Mouse (Mus musculus) stomach, postnatal 0 days (tissue): ENCODE data around the gene Fam83b.

ENCODE experiments used
- CTCF ChIP-seq: IDR thresholded peaks from 2 replicates; pipeline ENCODE4 v1.5.1; 2016; ENCODE audit warnings: antibody characterized with exemption, low read depth, mild to moderate bottlenecking, moderate library complexity
- EP300 ChIP-seq: optimal IDR thresholded peaks from 2 replicates; pipeline ENCODE3; 2016; ENCODE audit warnings: antibody characterized with exemption

DNA sequence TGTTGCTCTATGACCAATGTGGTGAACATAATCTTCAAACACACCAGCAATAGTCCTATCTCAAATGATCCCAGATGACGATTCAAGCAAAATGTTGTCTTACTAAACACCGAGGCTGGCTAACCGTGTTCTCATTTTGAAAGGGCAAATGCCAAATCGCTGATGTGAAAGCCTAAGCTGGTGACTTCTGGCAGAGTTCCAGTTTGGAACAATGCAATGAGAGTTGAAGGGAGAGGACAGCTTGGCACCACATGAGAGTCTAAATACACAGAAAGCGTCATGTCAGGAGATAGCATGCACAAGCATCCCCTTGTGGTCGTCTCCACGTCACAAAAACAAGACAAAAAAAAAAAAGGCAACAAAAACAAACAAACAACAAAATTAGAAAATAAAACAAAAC lies 27.6 kb downstream of the Fam83b start:
- TF ChIP-seq EP300 (no peak), CTCF (no peak)
